Mouse (Mus musculus): ENCODE results near the gene Olfr31. TPM values are rescaled to one million over a fixed set of nuclear protein-coding genes. Genes with fewer than 3 reads are reported as not detected.

Olfr31 gene
- polyA plus RNA-seq (2015; fragmentation: Nextera tagmentation; extraction: Ambion mirVana): not detected in 2 replicates

DNA sequence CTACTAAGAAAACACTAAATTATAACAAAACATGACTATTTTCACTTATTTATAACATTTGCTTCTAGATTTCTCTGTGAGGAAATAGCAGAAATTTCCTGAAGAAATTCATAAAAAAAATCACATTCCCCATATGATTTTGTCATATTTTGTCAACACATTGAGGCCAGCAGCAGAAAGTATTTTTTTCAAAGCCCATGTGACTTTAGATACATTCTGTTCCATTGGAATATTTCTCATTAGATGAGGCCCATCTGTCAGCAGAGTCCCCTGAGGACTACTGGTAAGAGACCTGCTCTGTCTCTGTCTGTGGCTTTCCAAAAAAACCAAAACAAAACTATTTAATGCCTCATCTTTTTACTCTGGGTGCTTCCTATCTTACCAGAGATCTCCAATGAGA, at the start of gene Olfr31:
Olfr31 (plus strand) TSS at position 301 of the 400 bp plus-strand sequence.
- H3K27ac ChIP-seq (replicated peaks): no peak within 1 kb of the TSS
- ATAC-seq (ENCODE audit: insufficient number of reproducible peaks, low FRiP score, low TSS enrichment, low read depth): no peak
- H3K4me2 ChIP-seq (replicated peaks): no peak within 1 kb of the TSS
- H3K4me1 ChIP-seq: no peaks in the 10 kb centered on the region
- no peaks in the 10 kb centered on the region for H3K9me3 ChIP-seq (replicated peaks)
- no peak within 1 kb of the TSS for H3K4me3 ChIP-seq (replicated peaks)
- H3K36me3 ChIP-seq: no peaks in the 10 kb centered on the region
- no peak within 1 kb of the TSS for H3K9ac ChIP-seq
- H3K27me3 ChIP-seq: no peaks in the 10 kb centered on the region

DNA sequence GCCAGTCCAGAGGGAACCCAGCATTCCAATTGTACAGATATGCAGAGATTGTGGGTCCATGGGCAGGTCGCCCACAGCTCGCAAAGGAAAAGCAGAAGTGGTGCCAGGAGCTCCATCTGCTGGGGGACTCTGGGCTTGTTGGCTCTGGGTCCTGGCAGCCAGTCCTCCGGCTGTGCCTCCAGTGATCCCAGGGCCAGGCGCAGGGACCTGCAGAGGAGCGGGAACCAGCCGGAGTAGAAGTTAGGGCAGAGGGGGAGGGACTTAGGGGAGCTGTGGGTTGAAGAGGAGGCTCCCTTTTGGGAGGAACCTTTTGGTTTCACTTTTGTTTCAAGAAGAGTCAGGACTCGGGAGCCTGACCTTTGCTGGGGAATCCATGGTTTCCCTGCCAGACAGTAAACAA, 28.2 kb upstream of the Olfr31 start:
- ATAC-seq (ENCODE audit: insufficient number of reproducible peaks, low FRiP score, low TSS enrichment, low read depth): no peak
- WGBS: 60% methylated on average over 7 of the region's 7 CpGs
- H3K9ac ChIP-seq: no peak overlapping the region
- no peaks in the 10 kb centered on the region for H3K4me1 ChIP-seq
- no peaks in the 10 kb centered on the region for H3K27me3 ChIP-seq
- H3K4me2 ChIP-seq (replicated peaks): 0 out of 2 replicates have a peak overlapping the region, but pooled peaks have one; percentile 19
- no peak overlapping the region; the same call in 1 of the 2 replicates for H3K4me3 ChIP-seq (replicated peaks)
- no peaks in the 10 kb centered on the region for H3K36me3 ChIP-seq
- H3K27ac ChIP-seq (replicated peaks): no peak overlapping the region
- H3K9me3 ChIP-seq (replicated peaks): no peaks in the 10 kb centered on the region

DNA sequence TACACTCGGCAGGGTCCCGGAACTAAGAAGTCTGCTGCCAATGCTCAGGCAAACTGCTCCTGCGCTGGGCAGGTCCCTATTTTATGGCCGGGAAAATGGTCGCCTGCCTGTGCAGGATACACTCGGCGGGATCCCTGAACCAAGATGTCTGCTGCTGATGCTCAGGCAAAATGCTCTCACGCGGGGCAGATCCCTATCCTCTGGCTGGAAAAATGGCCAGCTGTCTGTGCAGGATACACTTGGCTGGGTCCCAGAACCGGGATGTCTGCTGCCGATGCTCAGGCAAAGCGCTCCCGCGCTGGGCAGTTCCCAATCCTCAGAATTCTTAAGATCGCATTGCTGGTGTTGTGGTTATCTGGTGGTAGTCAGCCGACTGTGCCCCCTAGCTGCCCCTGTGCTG, 13.7 kb upstream of the Olfr31 start:
- Histone ChIP-seq H3K27ac (replicated peaks) (no peak overlapping the region), H3K9me3 (replicated peaks) (no peaks in the 10 kb centered on the region), H3K4me1 (no peaks in the 10 kb centered on the region), H3K27me3 (no peaks in the 10 kb centered on the region), H3K4me2 (replicated peaks) (no peak overlapping the region), H3K9ac (no peak overlapping the region), H3K4me3 (replicated peaks) (no peak overlapping the region), H3K36me3 (no peaks in the 10 kb centered on the region)
- ATAC-seq (ENCODE audit: insufficient number of reproducible peaks, low FRiP score, low TSS enrichment, low read depth): no peak
- WGBS: 57% methylated on average over 16 of the region's 16 CpGs

DNA sequence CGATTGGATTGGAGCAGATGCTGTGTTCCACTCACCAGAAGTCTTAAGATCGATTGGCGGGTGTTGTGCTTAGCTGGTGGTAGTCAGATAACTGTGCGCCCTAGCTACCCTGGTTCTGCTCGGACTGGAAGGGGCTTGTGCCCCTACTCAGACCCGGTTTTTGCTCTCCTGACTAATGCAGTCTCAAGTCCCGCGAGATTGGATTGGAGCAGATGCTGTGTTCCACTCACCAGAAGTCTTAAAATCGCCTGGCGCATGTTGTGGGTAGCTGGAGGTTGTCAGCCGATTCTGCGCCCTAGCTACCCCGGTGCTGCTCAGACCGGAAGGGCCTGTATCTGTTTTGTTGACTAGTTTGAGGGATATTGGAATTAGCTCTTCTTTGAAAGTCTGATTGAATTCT, 13.2 kb upstream of the Olfr31 start:
- no peaks in the 10 kb centered on the region for H3K9me3 ChIP-seq (replicated peaks)
- no peaks in the 10 kb centered on the region for H3K36me3 ChIP-seq
- no peak for ATAC-seq (ENCODE audit: insufficient number of reproducible peaks, low FRiP score, low TSS enrichment, low read depth)
- no peaks in the 10 kb centered on the region for H3K4me1 ChIP-seq
- no peak overlapping the region for H3K9ac ChIP-seq
- 60% methylated on average over 14 of the region's 14 CpGs for WGBS
- H3K4me2 ChIP-seq (replicated peaks): no peak overlapping the region
- H3K27ac ChIP-seq (replicated peaks): no peak overlapping the region
- H3K4me3 ChIP-seq (replicated peaks): no peak overlapping the region
- no peaks in the 10 kb centered on the region for H3K27me3 ChIP-seq

DNA sequence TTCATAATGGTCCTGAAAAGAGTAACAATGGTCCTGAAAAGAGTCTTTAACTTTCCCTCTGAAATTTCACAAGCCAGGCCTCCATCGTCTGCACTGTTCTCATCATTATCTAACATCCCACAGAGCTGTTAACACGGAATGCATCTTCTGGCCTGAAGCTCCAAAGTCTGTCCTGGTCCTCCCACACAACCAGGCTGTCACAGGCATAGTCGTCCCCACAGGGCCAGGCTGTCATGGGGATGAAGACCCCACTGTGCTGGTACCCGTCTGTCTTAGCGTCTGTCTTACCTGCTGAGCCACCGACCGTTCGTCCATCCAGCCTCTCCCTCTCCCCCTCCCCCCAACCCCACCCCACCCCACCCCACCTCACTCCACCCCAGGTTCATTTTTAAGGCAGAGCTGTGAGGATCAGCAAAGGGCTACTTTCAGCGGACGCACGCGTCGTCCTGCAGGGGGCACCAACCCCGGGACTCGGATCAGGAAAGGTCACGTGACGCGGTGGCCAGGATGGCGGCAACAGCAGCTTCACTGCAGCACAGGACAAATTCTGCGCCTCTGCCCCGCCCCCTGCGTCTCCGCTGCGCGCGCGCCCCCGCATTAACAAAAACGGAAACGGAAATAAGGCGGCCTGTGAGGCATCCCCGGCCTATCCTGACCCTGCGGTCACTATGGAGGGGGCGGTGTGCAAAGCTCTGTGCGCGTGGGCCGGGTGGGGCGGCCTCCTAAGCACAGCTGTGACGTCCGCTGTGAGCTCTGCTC, 22.7 kb downstream of the Olfr31 start:
- Histone ChIP-seq H3K27me3 (no peaks in the 10 kb centered on the region), H3K36me3 (peaks cover 4% of the 10 kb centered on the region; the same call in 1 of the 2 replicates), H3K4me1 (peaks cover 6% of the 10 kb centered on the region; the same call in 1 of the 2 replicates), H3K9me3 (replicated peaks) (peaks cover 36% of the 10 kb centered on the region), H3K27ac (replicated peaks) (peak overlapping the region; percentile 77), H3K9ac (peak overlapping the region; percentile 31; the same call in 1 of the 2 replicates), H3K4me3 (replicated peaks) (peak overlapping the region; percentile 65), H3K4me2 (replicated peaks) (peak overlapping the region; percentile 80)
- WGBS: 5% methylated on average over 40 of the region's 40 CpGs
- ATAC-seq (ENCODE audit: insufficient number of reproducible peaks, low FRiP score, low TSS enrichment, low read depth): peak; percentile 84

DNA sequence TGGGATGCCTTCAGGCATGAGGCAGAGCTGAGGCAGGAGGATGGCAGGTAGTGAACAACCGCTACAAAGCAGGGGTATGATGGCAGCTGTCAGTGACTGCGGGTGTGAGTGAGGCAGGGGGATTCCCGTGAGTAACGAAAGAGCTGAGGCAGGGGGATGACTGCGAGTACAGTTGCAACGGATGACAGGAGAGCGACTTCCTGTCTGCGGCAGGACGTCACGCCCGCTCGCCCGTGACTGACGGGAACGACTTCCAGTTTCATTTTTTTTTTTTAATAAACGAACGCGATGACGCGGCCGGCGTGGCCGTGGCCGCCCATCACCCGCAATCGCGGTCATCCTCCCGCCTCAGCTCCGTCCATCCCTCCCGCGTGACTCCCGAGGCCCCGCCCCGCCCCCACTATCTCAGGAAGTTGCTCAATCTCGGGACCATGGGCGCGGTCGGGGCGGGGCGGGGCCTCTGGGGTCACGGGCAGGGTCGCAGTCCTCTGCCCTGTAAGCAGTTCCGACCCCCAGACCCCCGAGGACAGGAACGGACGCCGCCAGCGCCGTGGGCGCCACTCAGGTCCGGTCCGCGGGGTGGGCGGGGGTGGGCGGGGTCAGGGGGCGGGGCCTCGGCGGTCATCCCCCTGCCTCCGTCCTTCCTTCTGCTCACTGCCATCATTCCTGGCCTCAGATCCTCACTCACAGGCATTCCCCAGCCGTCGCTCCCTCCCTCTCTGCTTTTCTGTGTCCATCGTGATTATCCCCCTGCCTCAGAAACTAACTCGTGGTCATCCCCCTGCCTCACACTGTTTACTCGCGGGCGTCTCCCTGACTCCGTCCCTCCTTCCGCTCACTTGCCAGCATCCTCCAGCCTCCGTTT, 23.6 kb downstream of the Olfr31 start, which contains the start of gene Il3ra:
Il3ra (plus strand) TSS at position 328 of the 865 bp plus-strand sequence.
- Histone ChIP-seq H3K9ac (peak within 1 kb of the TSS; percentile 31), H3K9me3 (replicated peaks) (peaks cover 44% of the 10 kb centered on the region), H3K27me3 (no peaks in the 10 kb centered on the region), H3K4me1 (peaks cover 6% of the 10 kb centered on the region; the same call in 1 of the 2 replicates), H3K4me2 (replicated peaks) (peak within 1 kb of the TSS; percentile 80), H3K27ac (replicated peaks) (peak within 1 kb of the TSS; percentile 77), H3K36me3 (peaks cover 7% of the 10 kb centered on the region; the same call in 1 of the 2 replicates), H3K4me3 (replicated peaks) (peak within 1 kb of the TSS; percentile 65)
- 4% methylated on average over 59 of the region's 69 CpGs for WGBS
- peak; percentile 32 for ATAC-seq (ENCODE audit: insufficient number of reproducible peaks, low FRiP score, low TSS enrichment, low read depth)

DNA sequence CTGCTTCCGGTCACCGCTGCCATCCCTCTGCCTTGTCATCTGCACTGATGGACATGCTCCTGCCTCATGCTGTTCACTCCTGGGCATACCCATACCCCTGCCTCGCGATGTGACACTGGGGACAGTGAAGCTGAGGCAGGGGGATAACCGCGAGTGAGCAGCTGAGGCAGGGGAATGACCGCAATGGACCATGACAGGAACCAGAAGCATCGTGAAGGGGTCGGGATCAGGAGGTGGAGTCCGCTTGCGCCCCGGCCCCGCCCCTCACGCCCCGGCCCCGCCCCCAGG, 24.1 kb downstream of the Olfr31 start:
- H3K9ac ChIP-seq: 0 out of 2 replicates have a peak overlapping the region, but pooled peaks have one; percentile 31
- 29% methylated on average over 14 of the region's 16 CpGs for WGBS

DNA sequence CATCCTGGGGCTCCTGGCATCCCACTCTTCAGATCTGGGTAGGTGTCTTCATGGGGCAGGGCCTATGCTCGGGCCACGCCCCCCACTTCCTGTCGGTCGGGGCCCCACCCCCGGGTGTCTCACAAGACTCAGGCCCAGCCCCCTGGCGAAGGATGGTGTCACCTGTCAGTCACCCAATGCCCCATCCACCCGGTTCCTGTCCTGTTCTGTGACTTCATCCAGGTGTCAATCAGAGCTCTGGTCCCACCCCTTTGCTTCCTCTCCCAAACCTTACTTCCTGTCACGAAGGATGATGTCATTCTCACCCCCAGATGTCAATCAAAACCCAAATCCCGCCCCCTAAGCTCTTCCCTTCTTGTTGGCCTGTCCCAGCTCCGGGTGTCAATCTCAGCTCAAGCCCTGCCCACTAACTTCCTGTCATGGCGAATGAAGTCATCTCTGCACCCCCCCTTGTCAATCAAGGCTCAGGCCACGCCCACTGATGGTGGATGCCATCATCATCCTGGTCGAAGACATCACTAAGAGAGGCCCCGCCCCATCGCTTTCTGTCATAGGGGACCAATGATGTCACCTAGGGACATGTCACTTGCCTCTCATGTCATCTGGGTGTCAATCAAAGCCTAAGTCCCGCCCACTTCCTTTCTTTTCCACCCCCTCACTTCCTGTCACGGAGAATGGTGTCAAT, 24.7 kb downstream of the Olfr31 start:
- H3K9me3 ChIP-seq (replicated peaks): peaks cover 52% of the 10 kb centered on the region
- H3K36me3 ChIP-seq: peaks cover 7% of the 10 kb centered on the region; the same call in 1 of the 2 replicates
- H3K27me3 ChIP-seq: no peaks in the 10 kb centered on the region
- 81% methylated on average over 17 of the region's 17 CpGs for WGBS
- no peak overlapping the region for H3K27ac ChIP-seq (replicated peaks)
- no peak for ATAC-seq (ENCODE audit: insufficient number of reproducible peaks, low FRiP score, low TSS enrichment, low read depth)
- no peak overlapping the region for H3K9ac ChIP-seq
- H3K4me2 ChIP-seq (replicated peaks): no peak overlapping the region
- peaks cover 6% of the 10 kb centered on the region; the same call in 1 of the 2 replicates for H3K4me1 ChIP-seq
- H3K4me3 ChIP-seq (replicated peaks): 0 out of 2 replicates have a peak overlapping the region, but pooled peaks have one; percentile 65

More for the DNA sequence above, 24.1 kb downstream of the Olfr31 start:
- Histone ChIP-seq H3K36me3 (peaks cover 7% of the 10 kb centered on the region; the same call in 1 of the 2 replicates), H3K27ac (replicated peaks) (0 out of 2 replicates have a peak overlapping the region, but pooled peaks have one; percentile 77), H3K4me3 (replicated peaks) (peak overlapping the region; percentile 65), H3K9me3 (replicated peaks) (peaks cover 49% of the 10 kb centered on the region), H3K4me2 (replicated peaks) (peak overlapping the region; percentile 80), H3K27me3 (no peaks in the 10 kb centered on the region), H3K4me1 (peaks cover 6% of the 10 kb centered on the region; the same call in 1 of the 2 replicates)
- no peak for ATAC-seq (ENCODE audit: insufficient number of reproducible peaks, low FRiP score, low TSS enrichment, low read depth)

DNA sequence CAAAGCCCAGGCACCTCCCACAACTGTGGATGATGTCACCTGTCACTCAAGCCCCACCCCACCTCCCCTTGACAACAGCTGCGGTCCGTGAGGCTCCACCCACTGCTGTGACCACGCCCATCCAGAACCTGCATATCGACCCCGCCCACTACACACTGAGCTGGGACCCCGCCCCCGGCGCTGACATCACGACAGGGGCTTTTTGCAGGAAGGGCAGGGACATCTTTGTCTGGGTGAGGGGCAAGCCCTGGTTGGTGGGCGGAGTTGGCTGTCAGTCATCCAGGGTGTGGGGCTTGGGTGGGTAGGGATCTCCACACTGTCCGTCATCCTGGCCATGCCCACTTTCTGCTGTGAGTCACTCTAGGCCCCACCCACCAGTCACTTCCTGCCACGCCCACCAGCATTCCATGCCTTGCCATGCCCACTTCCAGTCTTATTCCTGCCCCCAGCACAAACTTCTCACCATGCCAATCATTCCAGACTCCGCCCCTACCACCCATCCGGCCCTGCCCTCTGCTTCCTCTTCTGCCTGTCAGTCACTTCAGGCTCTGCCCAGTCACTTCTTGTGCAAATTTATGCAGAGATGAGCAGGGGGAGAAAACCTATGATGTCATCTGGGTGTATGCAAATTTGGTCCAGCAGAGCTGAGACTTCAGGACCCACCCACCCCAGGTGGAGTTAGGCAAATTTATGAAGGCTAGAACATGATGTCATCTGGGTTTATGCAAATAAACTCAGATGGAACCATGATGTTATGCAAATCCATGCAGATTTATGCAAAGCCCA, 25.4 kb downstream of the Olfr31 start:
- H3K9me3 ChIP-seq (replicated peaks): peaks cover 52% of the 10 kb centered on the region
- H3K27ac ChIP-seq (replicated peaks): no peak overlapping the region
- 94% methylated on average over 14 of the region's 14 CpGs for WGBS
- peaks cover 6% of the 10 kb centered on the region; the same call in 1 of the 2 replicates for H3K4me1 ChIP-seq
- H3K27me3 ChIP-seq: no peaks in the 10 kb centered on the region
- H3K4me2 ChIP-seq (replicated peaks): no peak overlapping the region
- no peak overlapping the region for H3K4me3 ChIP-seq (replicated peaks)
- H3K9ac ChIP-seq: no peak overlapping the region
- H3K36me3 ChIP-seq: peaks cover 7% of the 10 kb centered on the region; the same call in 1 of the 2 replicates
- ATAC-seq (ENCODE audit: insufficient number of reproducible peaks, low FRiP score, low TSS enrichment, low read depth): no peak

DNA sequence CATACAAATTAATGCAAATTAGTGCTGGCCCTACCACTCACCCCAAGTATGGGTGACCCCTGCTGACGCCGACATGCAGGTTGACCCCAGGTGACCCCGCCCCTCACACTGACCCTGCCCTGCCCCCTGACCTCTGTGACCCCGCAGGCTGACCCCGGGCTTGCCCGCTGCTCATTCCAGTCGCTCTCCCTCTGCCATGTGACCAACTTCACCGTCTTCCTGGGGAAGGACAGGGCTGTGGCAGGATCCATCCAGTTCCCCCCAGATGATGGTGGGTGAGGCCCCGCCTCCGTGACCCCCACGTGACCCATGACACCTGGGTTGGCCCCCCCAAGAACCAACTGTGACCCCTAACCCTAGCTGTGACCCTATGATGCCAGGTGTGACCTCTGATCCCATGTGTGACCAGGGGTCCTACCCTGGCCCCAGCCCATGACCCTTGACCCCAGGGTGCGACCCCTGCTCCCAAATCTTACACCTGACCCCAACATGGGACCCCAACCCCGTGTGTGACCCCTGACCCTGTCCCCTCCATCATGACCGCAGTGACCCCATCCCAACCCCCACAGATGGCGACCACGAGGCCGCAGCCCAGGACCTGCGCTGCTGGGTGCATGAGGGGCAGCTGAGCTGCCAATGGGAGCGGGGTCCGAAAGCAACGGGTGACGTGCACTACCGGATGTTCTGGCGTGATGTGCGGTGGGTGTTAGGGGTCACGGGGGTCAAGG, 26.2 kb downstream of the Olfr31 start:
- no peak for ATAC-seq (ENCODE audit: insufficient number of reproducible peaks, low FRiP score, low TSS enrichment, low read depth)
- Histone ChIP-seq H3K4me1 (peaks cover 6% of the 10 kb centered on the region; the same call in 1 of the 2 replicates), H3K4me2 (replicated peaks) (no peak overlapping the region), H3K27me3 (no peaks in the 10 kb centered on the region), H3K9me3 (replicated peaks) (peaks cover 54% of the 10 kb centered on the region), H3K36me3 (peaks cover 7% of the 10 kb centered on the region; the same call in 1 of the 2 replicates), H3K9ac (no peak overlapping the region), H3K4me3 (replicated peaks) (no peak overlapping the region), H3K27ac (replicated peaks) (no peak overlapping the region)
- WGBS: 97% methylated on average over 26 of the region's 26 CpGs

Data from embryonic facial prominence, embryonic 15.5 days (tissue).